Mouse (Mus musculus) forebrain, embryonic 13.5 days (tissue): ENCODE measurements around the gene Tmem98. TPM values are rescaled to one million over a fixed set of nuclear protein-coding genes. Genes with fewer than 3 reads are reported as not detected.

Source experiments
- ATAC-seq: fragments of 200-750 bp; cut with Nextera tagmentation; 2 replicates; pipeline ENCODE4 v1.8.0; 2017
- H3K27ac ChIP-seq: fragments of 300-500 bp; sonication (generic); 2 replicates; pipeline ENCODE4 v1.5.1; 2015; ENCODE audit warnings: inconsistent platforms, mild to moderate bottlenecking, moderate library complexity
- H3K27me3 ChIP-seq: fragments of 300-500 bp; sonication (generic); 2 replicates; pipeline ENCODE4 v1.6.1; 2015; ENCODE audit warnings: mild to moderate bottlenecking, inconsistent platforms
- H3K36me3 ChIP-seq: fragments of 300-500 bp; sonication (generic); 2 replicates; pipeline ENCODE4 v1.6.1; 2015; ENCODE audit warnings: mild to moderate bottlenecking, inconsistent platforms; ENCODE audit not compliant: poor library complexity, severe bottlenecking
- H3K4me1 ChIP-seq: fragments of 300-500 bp; sonication (generic); 2 replicates; pipeline ENCODE4 v1.6.1; 2015; ENCODE audit warnings: inconsistent platforms
- H3K4me2 ChIP-seq: fragments of 300-500 bp; sonication (generic); 2 replicates; pipeline ENCODE4 v1.6.1; 2015; ENCODE audit warnings: inconsistent platforms, mild to moderate bottlenecking, moderate library complexity
- H3K4me3 ChIP-seq: fragments of 300-500 bp; sonication (generic); 2 replicates; pipeline ENCODE4 v1.5.1; 2015; ENCODE audit warnings: mild to moderate bottlenecking, inconsistent platforms
- H3K9ac ChIP-seq: fragments of 300-500 bp; sonication (generic); 2 replicates; pipeline ENCODE4 v1.6.1; 2015; ENCODE audit warnings: mild to moderate bottlenecking, inconsistent platforms
- H3K9me3 ChIP-seq: fragments of 300-500 bp; sonication (generic); replicated peaks from 2 replicates; pipeline ENCODE4 v1.6.1; 2016; ENCODE audit warnings: inconsistent platforms
- WGBS: fragments of 180-500 bp; shearing (Covaris S2); methylation state at CpG from one replicate; pipeline ENCODE4 v1.1.7; 2015; 5-methylcytosine and 5-hydroxymethylcytosine counted together
- polyA plus RNA-seq: library from polyadenylated mRNA; unstranded; fragments of >200 nt; fragmentation: Nextera tagmentation; extraction: Ambion mirVana; gene quantifications from 2 replicates; pipeline ENCODE4 v1.2.1, GENCODE M21; 2015

The Tmem98 gene
- polyA plus RNA-seq, 1 experiment from 2014 or later: 58.6 TPM

DNA sequence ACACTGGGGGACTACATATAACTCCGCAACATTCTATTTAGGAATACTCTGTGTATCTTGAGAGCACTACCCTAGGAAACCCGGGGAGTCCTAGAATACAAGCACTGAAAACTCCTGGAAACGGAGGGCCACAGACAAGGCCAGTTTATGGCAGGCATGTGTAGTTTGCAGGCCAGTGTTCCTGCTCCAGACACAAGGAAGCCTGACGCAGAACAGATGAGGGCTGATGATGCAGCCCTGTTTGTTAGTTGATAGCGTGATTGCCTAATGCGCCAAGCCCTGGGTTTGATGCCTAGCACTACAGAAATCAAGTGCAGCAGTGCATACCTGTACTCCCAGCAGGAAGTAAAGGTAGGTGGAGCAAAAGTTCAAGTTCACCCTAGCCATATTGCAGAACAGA is 31.8 kb upstream of the Tmem98 start:
- peaks cover 13% of the 10 kb centered on the region for H3K4me1 ChIP-seq
- H3K27me3 ChIP-seq: peaks cover 16% of the 10 kb centered on the region
- WGBS: 82% methylated on average over 6 of the region's 6 CpGs

DNA sequence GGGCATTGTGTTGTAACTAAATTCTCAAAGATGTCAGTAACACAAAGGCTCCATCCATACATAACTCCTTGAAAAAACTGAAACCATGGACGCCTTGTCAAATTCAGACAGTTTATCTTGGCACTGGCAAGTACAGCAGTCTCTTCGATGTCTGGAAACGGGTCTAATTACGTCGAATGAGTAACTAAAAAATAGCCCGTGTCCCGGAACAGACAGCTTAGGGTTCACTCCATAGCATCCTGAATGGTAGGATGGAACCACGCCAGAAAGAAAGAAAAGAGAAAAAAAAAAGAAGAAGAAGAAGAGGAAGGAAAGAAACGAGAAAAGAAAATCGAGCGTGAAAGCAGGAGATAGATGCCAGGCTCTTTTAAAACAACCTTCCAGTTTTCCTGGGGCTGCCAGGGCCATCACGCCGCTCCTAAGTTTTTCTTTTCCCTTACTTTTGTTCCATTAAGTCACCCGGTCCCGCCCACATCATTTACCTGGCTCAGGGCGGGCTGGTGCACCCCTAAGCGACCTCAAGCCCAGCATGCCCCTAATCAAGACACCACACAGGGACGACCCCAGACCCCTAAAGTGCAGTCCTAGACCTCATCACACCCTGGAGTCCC is 31.0 kb upstream of the Tmem98 start:
- peak overlapping the region; percentile 56 for H3K4me3 ChIP-seq
- H3K9ac ChIP-seq: peak overlapping the region; percentile 54
- no peaks in the 10 kb centered on the region for H3K36me3 ChIP-seq
- ATAC-seq: no peak; the same call in 1 of the 2 replicates
- H3K4me1 ChIP-seq: peaks cover 13% of the 10 kb centered on the region
- WGBS: 4% methylated on average over 18 of the region's 18 CpGs
- peak overlapping the region; percentile 74 for H3K4me2 ChIP-seq
- no peaks in the 10 kb centered on the region for H3K9me3 ChIP-seq
- no peak overlapping the region for H3K27ac ChIP-seq
- H3K27me3 ChIP-seq: peaks cover 16% of the 10 kb centered on the region

More for the DNA sequence above, 31.8 kb upstream of the Tmem98 start:
- Histone ChIP-seq H3K4me3 (no peak overlapping the region), H3K36me3 (no peaks in the 10 kb centered on the region), H3K4me2 (no peak overlapping the region), H3K27ac (no peak overlapping the region), H3K9me3 (no peaks in the 10 kb centered on the region), H3K9ac (no peak overlapping the region)
- ATAC-seq: no peak

DNA sequence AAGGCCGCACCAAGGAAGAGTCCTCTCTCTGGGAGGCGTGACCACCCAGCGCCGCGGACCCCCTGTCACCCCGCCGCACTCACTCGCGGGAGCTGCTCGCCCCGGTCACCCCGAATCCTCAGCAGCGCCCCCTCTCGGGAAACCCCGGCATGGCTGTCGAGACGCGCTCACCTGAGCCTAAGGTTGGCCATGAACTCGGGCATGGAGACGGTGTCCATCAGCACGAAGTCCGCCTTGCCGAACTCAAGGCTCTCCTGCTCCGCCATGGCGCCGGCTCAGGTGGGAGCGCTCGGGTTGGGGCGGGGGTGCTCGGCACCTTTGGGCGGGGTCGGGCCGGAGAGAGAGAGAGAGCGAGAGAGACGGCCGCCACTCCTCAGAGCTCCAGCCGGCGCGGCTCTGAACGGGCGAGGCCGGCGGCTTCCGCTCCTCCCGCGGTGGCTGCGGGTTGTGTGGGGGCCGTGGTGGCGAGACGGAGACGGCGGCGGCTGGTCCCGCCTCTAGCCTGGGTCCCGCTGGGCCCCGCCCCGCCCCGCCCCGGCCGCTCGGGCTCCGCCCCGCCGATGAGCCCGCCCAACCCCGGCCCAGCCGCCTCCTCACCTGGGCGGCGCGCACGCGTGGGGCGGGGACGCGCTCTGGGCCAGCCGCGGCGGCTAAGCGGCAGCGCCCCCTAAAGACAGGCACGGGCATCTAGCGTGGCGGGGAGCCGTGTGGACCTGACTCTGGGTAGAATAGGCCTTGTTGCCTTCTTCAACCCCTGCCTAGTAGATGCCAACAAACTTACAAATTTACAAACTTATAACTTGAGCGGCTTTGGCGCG is 30.2 kb upstream of the Tmem98 start, which contains the start of gene Myo1d:
Myo1d (minus strand) TSS at position 499 of the 818 bp plus-strand sequence.
- no peak within 1 kb of the TSS for H3K27ac ChIP-seq
- ATAC-seq: peak; percentile 96
- H3K4me1 ChIP-seq: peaks cover 17% of the 10 kb centered on the region
- under 1% methylated on average over 49 of the region's 87 CpGs for WGBS
- H3K27me3 ChIP-seq: peaks cover 16% of the 10 kb centered on the region
- peak within 1 kb of the TSS; percentile 54 for H3K9ac ChIP-seq
- no peaks in the 10 kb centered on the region for H3K36me3 ChIP-seq
- H3K9me3 ChIP-seq: no peaks in the 10 kb centered on the region
- H3K4me2 ChIP-seq: peak within 1 kb of the TSS; percentile 74
- H3K4me3 ChIP-seq: peak within 1 kb of the TSS; percentile 56

GRCm38 (mm10) chr11:80781535-80781934 is 28.4 kb upstream of the Tmem98 start:
- WGBS: 84% methylated on average over 2 of the region's 2 CpGs

DNA sequence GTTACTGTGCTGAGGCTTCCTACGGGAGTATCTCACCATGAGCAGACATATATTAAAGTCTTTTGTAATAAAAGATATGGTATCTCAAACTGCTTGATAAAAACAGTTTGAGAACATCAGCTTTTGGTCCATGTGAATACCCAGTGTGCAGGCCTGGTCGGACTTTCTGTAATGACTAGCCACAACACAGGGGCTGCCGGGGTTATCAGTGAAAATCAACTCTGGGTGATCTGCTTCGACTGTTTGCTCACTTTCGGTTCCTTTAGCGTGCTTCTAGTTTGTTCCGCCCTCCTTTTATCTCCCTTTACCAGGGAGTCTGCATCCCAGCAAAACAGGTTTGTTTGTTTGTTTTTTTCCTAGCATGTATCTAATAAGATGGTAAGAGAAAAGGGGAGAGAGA is 26.5 kb upstream of the Tmem98 start:
- Histone ChIP-seq H3K36me3 (no peaks in the 10 kb centered on the region), H3K4me3 (no peak overlapping the region), H3K4me2 (no peak overlapping the region), H3K27ac (no peak overlapping the region), H3K9ac (no peak overlapping the region), H3K27me3 (peaks cover 10% of the 10 kb centered on the region), H3K9me3 (no peaks in the 10 kb centered on the region), H3K4me1 (peaks cover 17% of the 10 kb centered on the region)
- no peak for ATAC-seq
- WGBS: 91% methylated on average over 7 of the region's 7 CpGs

More at GRCm38 (mm10) chr11:80781535-80781934, 28.4 kb upstream of the Tmem98 start:
- ATAC-seq: no peak
- peaks cover 17% of the 10 kb centered on the region for H3K4me1 ChIP-seq
- H3K4me2 ChIP-seq: no peak overlapping the region
- no peaks in the 10 kb centered on the region for H3K9me3 ChIP-seq
- peaks cover 16% of the 10 kb centered on the region for H3K27me3 ChIP-seq
- H3K9ac ChIP-seq: no peak overlapping the region
- H3K4me3 ChIP-seq: no peak overlapping the region
- no peaks in the 10 kb centered on the region for H3K36me3 ChIP-seq
- H3K27ac ChIP-seq: no peak overlapping the region

GRCm38 (mm10) chr11:80784294-80784743 is 25.7 kb upstream of the Tmem98 start:
- H3K27ac ChIP-seq: no peak overlapping the region
- 64% methylated on average over 3 of the region's 3 CpGs for WGBS

GRCm38 (mm10) chr11:80785672-80786071 is 24.3 kb upstream of the Tmem98 start:
- Histone ChIP-seq H3K9ac (no peak overlapping the region), H3K9me3 (no peaks in the 10 kb centered on the region), H3K4me3 (no peak overlapping the region), H3K4me2 (no peak overlapping the region), H3K27ac (no peak overlapping the region), H3K27me3 (no peaks in the 10 kb centered on the region), H3K36me3 (no peaks in the 10 kb centered on the region), H3K4me1 (0 out of 2 replicates have a peak, but pooled peaks cover 4% of the 10 kb centered on the region)
- WGBS: 86% methylated on average over 5 of the region's 5 CpGs
- no peak for ATAC-seq

More at GRCm38 (mm10) chr11:80784294-80784743, 25.7 kb upstream of the Tmem98 start:
- Histone ChIP-seq H3K4me3 (no peak overlapping the region), H3K4me1 (peaks cover 12% of the 10 kb centered on the region), H3K9ac (no peak overlapping the region), H3K4me2 (no peak overlapping the region), H3K27me3 (peaks cover 3% of the 10 kb centered on the region), H3K36me3 (no peaks in the 10 kb centered on the region), H3K9me3 (no peaks in the 10 kb centered on the region)
- no peak for ATAC-seq

DNA sequence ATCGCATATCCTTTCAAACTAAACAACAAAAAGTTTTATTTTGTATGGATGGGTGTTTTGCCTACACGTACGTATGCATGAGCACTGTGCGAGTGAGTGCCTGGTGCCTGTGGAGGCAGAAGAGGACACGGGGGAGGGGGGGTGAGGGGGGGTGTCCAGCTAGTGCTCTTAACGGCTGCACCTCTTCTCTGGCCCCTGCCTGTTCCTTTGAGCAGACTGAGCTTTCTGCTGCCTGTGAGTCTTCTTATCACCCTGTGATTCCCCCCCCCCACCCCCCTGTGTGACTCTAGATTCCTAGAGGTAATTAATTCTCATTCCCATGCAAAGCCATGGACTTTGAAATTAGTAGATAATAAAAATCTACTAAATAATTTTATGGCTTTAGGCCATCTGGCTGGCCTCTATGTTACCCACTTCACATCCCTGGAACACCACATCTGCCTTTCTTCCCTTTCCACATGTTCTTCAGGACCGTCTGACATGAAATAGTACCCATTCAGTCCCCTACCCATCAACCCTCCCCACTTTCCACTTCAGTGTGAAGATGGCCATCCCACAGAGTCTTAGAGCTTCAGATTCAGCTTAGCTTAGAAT is 20.2 kb upstream of the Tmem98 start:
- WGBS: 68% methylated on average over 7 of the region's 7 CpGs
- ATAC-seq: no peak
- Histone ChIP-seq H3K4me3 (no peak overlapping the region), H3K4me1 (no peaks in the 10 kb centered on the region), H3K4me2 (no peak overlapping the region), H3K27me3 (no peaks in the 10 kb centered on the region), H3K9ac (no peak overlapping the region), H3K9me3 (no peaks in the 10 kb centered on the region), H3K27ac (no peak overlapping the region), H3K36me3 (no peaks in the 10 kb centered on the region)

- 62% methylated on average over 3 of the region's 3 CpGs for WGBS
- Histone ChIP-seq H3K9ac (no peak overlapping the region), H3K27ac (no peak overlapping the region), H3K27me3 (no peaks in the 10 kb centered on the region), H3K36me3 (no peaks in the 10 kb centered on the region), H3K4me3 (no peak overlapping the region), H3K9me3 (no peaks in the 10 kb centered on the region), H3K4me2 (no peak overlapping the region), H3K4me1 (no peaks in the 10 kb centered on the region)
- ATAC-seq: no peak
Observed at GRCm38 (mm10) chr11:80790413-80790812, 19.6 kb upstream of the Tmem98 start.

DNA sequence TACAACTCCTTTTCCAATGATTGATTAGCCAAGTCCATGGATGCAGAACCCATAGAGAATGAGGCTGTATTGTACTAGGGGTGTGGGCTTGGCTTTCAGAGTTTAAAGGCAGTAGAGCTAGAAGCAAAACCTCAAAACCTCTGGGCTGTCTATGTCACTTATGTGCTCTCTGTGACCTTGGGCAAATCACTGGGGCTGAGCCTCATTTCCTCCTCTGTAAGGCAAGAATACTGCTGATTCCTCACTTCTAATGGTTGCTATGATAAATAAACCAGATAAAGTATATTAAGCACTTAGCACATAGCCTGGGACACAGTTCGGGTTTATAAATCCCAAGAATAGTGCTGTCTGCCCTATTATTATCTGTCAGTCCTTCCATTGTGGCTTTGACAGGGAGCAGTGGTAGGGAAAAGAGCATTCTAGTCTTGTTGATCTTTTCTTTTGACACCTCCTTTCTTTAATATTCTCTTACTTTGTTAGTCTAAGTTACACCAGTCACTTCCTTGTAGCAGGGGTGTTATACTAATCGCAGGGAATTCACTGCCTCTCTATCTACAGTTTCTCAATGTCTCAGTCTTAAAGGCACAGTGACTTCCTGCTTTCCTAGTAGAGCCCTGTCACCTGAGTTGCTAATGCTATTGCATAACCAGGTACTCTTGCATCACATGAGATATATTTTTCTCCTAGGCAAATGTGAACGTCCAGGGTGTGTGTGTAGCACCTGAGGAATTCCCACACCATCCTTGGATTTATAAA is 18.1 kb upstream of the Tmem98 start:
- no peak overlapping the region for H3K9ac ChIP-seq
- H3K4me3 ChIP-seq: no peak overlapping the region
- no peak overlapping the region for H3K4me2 ChIP-seq
- H3K36me3 ChIP-seq: no peaks in the 10 kb centered on the region
- H3K4me1 ChIP-seq: no peaks in the 10 kb centered on the region
- 76% methylated on average over 3 of the region's 3 CpGs for WGBS
- no peaks in the 10 kb centered on the region for H3K9me3 ChIP-seq
- H3K27ac ChIP-seq: no peak overlapping the region
- ATAC-seq: no peak
- no peaks in the 10 kb centered on the region for H3K27me3 ChIP-seq

DNA sequence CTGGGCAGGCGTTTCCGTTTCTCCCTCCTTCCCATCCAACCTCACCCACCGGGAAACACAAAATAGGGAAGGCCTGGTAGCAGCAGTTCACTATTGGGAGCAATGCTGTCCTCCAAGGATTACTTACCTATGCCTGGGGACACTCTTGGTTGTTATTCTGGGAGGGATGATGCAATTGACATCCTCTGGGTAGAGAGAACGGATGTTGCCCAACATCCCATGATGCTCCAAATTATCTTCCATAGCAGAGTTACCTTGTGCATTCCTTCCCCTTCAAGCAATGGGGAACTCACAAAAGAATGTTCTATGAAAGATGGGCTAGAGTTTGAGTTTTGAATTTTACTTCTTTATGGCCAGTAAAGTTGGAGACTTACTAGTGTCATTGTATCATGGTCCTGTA is 16.6 kb upstream of the Tmem98 start:
- Histone ChIP-seq H3K27ac (no peak overlapping the region), H3K4me1 (no peaks in the 10 kb centered on the region), H3K9me3 (no peaks in the 10 kb centered on the region), H3K9ac (no peak overlapping the region), H3K4me3 (no peak overlapping the region), H3K27me3 (no peaks in the 10 kb centered on the region), H3K4me2 (no peak overlapping the region), H3K36me3 (no peaks in the 10 kb centered on the region)
- WGBS: 92% methylated on average over 4 of the region's 4 CpGs
- no peak for ATAC-seq
